Mouse (Mus musculus) heart, embryonic 13.5 days (tissue): ENCODE measurements around the gene Fbln2. TPM values are rescaled to one million over a fixed set of nuclear protein-coding genes. Genes with fewer than 3 reads are reported as not detected.

Source experiments
- ATAC-seq: fragments of 200-750 bp; cut with Nextera tagmentation; 2 replicates; pipeline ENCODE4 v1.8.0; 2017; ENCODE audit warnings: moderate TSS enrichment; ENCODE audit not compliant: insufficient number of reproducible peaks, low FRiP score, low TSS enrichment; ENCODE audit errors: extremely low read depth
- H3K27ac ChIP-seq: fragments of 300-500 bp; sonication (generic); replicated peaks from 2 replicates; pipeline ENCODE4 v1.5.1; 2015; ENCODE audit warnings: moderate library complexity, mild to moderate bottlenecking, inconsistent platforms
- H3K27me3 ChIP-seq: fragments of 300-500 bp; sonication (generic); replicated peaks from 2 replicates; pipeline ENCODE4 v1.6.1; 2015; ENCODE audit warnings: mild to moderate bottlenecking, inconsistent platforms
- H3K36me3 ChIP-seq: fragments of 300-500 bp; sonication (generic); 2 replicates; pipeline ENCODE4 v1.6.1; 2015; ENCODE audit warnings: mild to moderate bottlenecking, inconsistent platforms
- H3K4me1 ChIP-seq: fragments of 300-500 bp; sonication (generic); 2 replicates; pipeline ENCODE4 v1.6.1; 2015; ENCODE audit warnings: inconsistent platforms
- H3K4me2 ChIP-seq: fragments of 300-500 bp; sonication (generic); 2 replicates; pipeline ENCODE4 v1.6.1; 2015; ENCODE audit warnings: inconsistent platforms, mild to moderate bottlenecking, moderate library complexity
- H3K4me3 ChIP-seq: fragments of 300-500 bp; sonication (generic); 2 replicates; pipeline ENCODE4 v1.5.1; 2015; ENCODE audit warnings: moderate library complexity, mild to moderate bottlenecking, inconsistent platforms
- H3K9ac ChIP-seq: fragments of 300-500 bp; sonication (generic); 2 replicates; pipeline ENCODE4 v1.6.1; 2015; ENCODE audit warnings: inconsistent platforms, mild to moderate bottlenecking, moderate library complexity
- H3K9me3 ChIP-seq: fragments of 300-500 bp; sonication (generic); 2 replicates; pipeline ENCODE4 v1.6.1; 2016; ENCODE audit warnings: inconsistent platforms
- WGBS: fragments of 180-500 bp; shearing (Covaris S2); methylation state at CpG from one replicate; pipeline ENCODE4 v1.1.7; 2015; ENCODE audit warnings: mixed read lengths; 5-methylcytosine and 5-hydroxymethylcytosine counted together
- polyA plus RNA-seq: library from polyadenylated mRNA; unstranded; fragments of >200 nt; fragmentation: Nextera tagmentation; extraction: Ambion mirVana; gene quantifications from 2 replicates; pipeline ENCODE4 v1.2.1, GENCODE M21; 2015

Fbln2 gene
- polyA plus RNA-seq, 1 experiment from 2014 or later = 181 TPM

GRCm38 (mm10) chr6:91192851-91193545 is 19.3 kb upstream of the Fbln2 start:
- Histone ChIP-seq H3K27me3 (peaks cover 21% of the 10 kb centered on the region), H3K4me2 (no peak overlapping the region), H3K4me3 (no peak overlapping the region), H3K27ac (no peak overlapping the region), H3K36me3 (no peaks in the 10 kb centered on the region), H3K9ac (no peak overlapping the region), H3K4me1 (peaks cover 26% of the 10 kb centered on the region), H3K9me3 (no peaks in the 10 kb centered on the region)
- no peak for ATAC-seq
- 63% methylated on average over 1 of the region's 1 CpGs for WGBS

GRCm38 (mm10) chr6:91198456-91198855 is 13.8 kb upstream of the Fbln2 start:
- Histone ChIP-seq H3K36me3 (no peaks in the 10 kb centered on the region), H3K9ac (no peak overlapping the region), H3K27me3 (peaks cover 41% of the 10 kb centered on the region), H3K4me2 (no peak overlapping the region), H3K27ac (no peak overlapping the region), H3K4me1 (peaks cover 48% of the 10 kb centered on the region), H3K4me3 (no peak overlapping the region), H3K9me3 (no peaks in the 10 kb centered on the region)
- 52% methylated on average over 2 of the region's 2 CpGs for WGBS
- no peak for ATAC-seq

- Histone ChIP-seq H3K9me3 (no peaks in the 10 kb centered on the region), H3K4me3 (no peak overlapping the region), H3K4me1 (peaks cover 56% of the 10 kb centered on the region), H3K36me3 (no peaks in the 10 kb centered on the region), H3K4me2 (no peak overlapping the region), H3K27me3 (peaks cover 42% of the 10 kb centered on the region), H3K9ac (peak overlapping the region; percentile 38), H3K27ac (peak overlapping the region; percentile 81)
- no peak for ATAC-seq
- WGBS = 32% methylated on average over 8 of the region's 8 CpGs
Observed at GRCm38 (mm10) chr6:91200429-91201188, 11.6 kb upstream of the Fbln2 start.

GRCm38 (mm10) chr6:91201881-91202341 is 10.3 kb upstream of the Fbln2 start:
- ATAC-seq = no peak
- Histone ChIP-seq H3K27me3 (peaks cover 39% of the 10 kb centered on the region), H3K36me3 (no peaks in the 10 kb centered on the region), H3K4me2 (no peak overlapping the region), H3K4me1 (peaks cover 52% of the 10 kb centered on the region), H3K4me3 (no peak overlapping the region), H3K9me3 (no peaks in the 10 kb centered on the region), H3K27ac (peak overlapping the region; percentile 68), H3K9ac (no peak overlapping the region)
- WGBS = 60% methylated on average over 8 of the region's 8 CpGs

GRCm38 (mm10) chr6:91202571-91202970 is 9.7 kb upstream of the Fbln2 start:
- H3K27me3 ChIP-seq = peaks cover 32% of the 10 kb centered on the region
- 68% methylated on average over 4 of the region's 4 CpGs for WGBS
- no peak overlapping the region for H3K4me3 ChIP-seq
- 0 out of 2 replicates have a peak overlapping the region, but pooled peaks have one; percentile 68 for H3K27ac ChIP-seq
- H3K9me3 ChIP-seq = no peaks in the 10 kb centered on the region
- no peak for ATAC-seq
- peaks cover 55% of the 10 kb centered on the region for H3K4me1 ChIP-seq
- H3K36me3 ChIP-seq = no peaks in the 10 kb centered on the region
- no peak overlapping the region for H3K9ac ChIP-seq
- H3K4me2 ChIP-seq = no peak overlapping the region

- no peaks in the 10 kb centered on the region for H3K9me3 ChIP-seq
- 0 out of 2 replicates have a peak, but pooled peaks cover 13% of the 10 kb centered on the region for H3K27me3 ChIP-seq
- no peak overlapping the region for H3K27ac ChIP-seq
- peaks cover 74% of the 10 kb centered on the region for H3K4me1 ChIP-seq
- no peak overlapping the region for H3K4me2 ChIP-seq
- 0 out of 2 replicates have a peak overlapping the region, but pooled peaks have one; percentile 0 for H3K9ac ChIP-seq
- 58% methylated on average over 3 of the region's 3 CpGs for WGBS
- no peak overlapping the region for H3K4me3 ChIP-seq
- H3K36me3 ChIP-seq = no peaks in the 10 kb centered on the region
- ATAC-seq = no peak
Observed at GRCm38 (mm10) chr6:91205346-91205745, 6.9 kb upstream of the Fbln2 start.

GRCm38 (mm10) chr6:91205791-91206190 is 6.5 kb upstream of the Fbln2 start:
- H3K4me2 ChIP-seq = no peak overlapping the region
- H3K9me3 ChIP-seq = no peaks in the 10 kb centered on the region
- ATAC-seq = no peak
- 40% methylated on average over 5 of the region's 5 CpGs for WGBS
- peaks cover 74% of the 10 kb centered on the region for H3K4me1 ChIP-seq
- peak overlapping the region; percentile 50; the same call in 1 of the 2 replicates for H3K9ac ChIP-seq
- no peak overlapping the region for H3K4me3 ChIP-seq
- H3K27me3 ChIP-seq = 0 out of 2 replicates have a peak, but pooled peaks cover 13% of the 10 kb centered on the region
- no peaks in the 10 kb centered on the region for H3K36me3 ChIP-seq
- H3K27ac ChIP-seq = no peak overlapping the region

- no peak overlapping the region for H3K9ac ChIP-seq
- 0 out of 2 replicates have a peak overlapping the region, but pooled peaks have one; percentile 17 for H3K27ac ChIP-seq
- no peaks in the 10 kb centered on the region for H3K9me3 ChIP-seq
- WGBS = 53% methylated on average over 3 of the region's 3 CpGs
- ATAC-seq = no peak
- no peak overlapping the region for H3K4me2 ChIP-seq
- H3K4me3 ChIP-seq = no peak overlapping the region
- no peaks in the 10 kb centered on the region for H3K36me3 ChIP-seq
- 0 out of 2 replicates have a peak, but pooled peaks cover 13% of the 10 kb centered on the region for H3K27me3 ChIP-seq
- peaks cover 71% of the 10 kb centered on the region for H3K4me1 ChIP-seq
Observed at GRCm38 (mm10) chr6:91207491-91207890, 4.8 kb upstream of the Fbln2 start.

- Histone ChIP-seq H3K27me3 (peaks cover 23% of the 10 kb centered on the region), H3K36me3 (no peaks in the 10 kb centered on the region), H3K4me2 (no peak overlapping the region), H3K27ac (peak overlapping the region; percentile 89), H3K9ac (peak overlapping the region; percentile 34; the same call in 1 of the 2 replicates), H3K9me3 (no peaks in the 10 kb centered on the region), H3K4me1 (peaks cover 80% of the 10 kb centered on the region), H3K4me3 (no peak overlapping the region)
- WGBS = 16% methylated on average over 2 of the region's 2 CpGs
- no peak for ATAC-seq
Observed at GRCm38 (mm10) chr6:91209780-91210179, 2.5 kb upstream of the Fbln2 start.

- Histone ChIP-seq H3K4me2 (peak overlapping the region; percentile 9; the same call in 1 of the 2 replicates), H3K27ac (peak overlapping the region; percentile 89), H3K4me3 (no peak overlapping the region), H3K4me1 (peaks cover 80% of the 10 kb centered on the region), H3K27me3 (peaks cover 23% of the 10 kb centered on the region), H3K9me3 (no peaks in the 10 kb centered on the region), H3K36me3 (no peaks in the 10 kb centered on the region; the same call in 1 of the 2 replicates), H3K9ac (no peak overlapping the region)
- ATAC-seq = peak; percentile 62; the same call in 1 of the 2 replicates
- 3% methylated on average over 3 of the region's 3 CpGs for WGBS
Observed at GRCm38 (mm10) chr6:91210852-91211251, 1.4 kb upstream of the Fbln2 start.

GRCm38 (mm10) chr6:91212571-91212970 is 316 bp downstream of the Fbln2 start:
- Histone ChIP-seq H3K4me2 (peak overlapping the region; percentile 73), H3K27ac (peak overlapping the region; percentile 66), H3K4me3 (peak overlapping the region; percentile 56), H3K9ac (peak overlapping the region; percentile 78), H3K27me3 (peaks cover 23% of the 10 kb centered on the region), H3K4me1 (peaks cover 89% of the 10 kb centered on the region), H3K9me3 (no peaks in the 10 kb centered on the region), H3K36me3 (no peaks in the 10 kb centered on the region; the same call in 1 of the 2 replicates)
- WGBS = under 1% methylated on average over 29 of the region's 29 CpGs
- 0 out of 2 replicates have a peak, but pooled peaks have one; percentile 11 for ATAC-seq
